Comparison of ENCODE assay signal across 7 mouse cellular contexts in genomic region chr5:139129572-139130151, GRCm38 (mm10). TPM values are rescaled to one million over a fixed set of nuclear protein-coding genes. Genes with fewer than 3 reads are reported as not detected.
DNase-seq lines count a peak whose midpoint lies in the region; ATAC-seq and TF ChIP-seq lines count a peak whose summit lies in the region.

No protein-coding gene starts in this region.

- H3K9ac ChIP-seq in neural tube, embryonic 13.5 days, result peak overlapping the region; percentile 85

- no peak overlapping the region for H3K27ac ChIP-seq in thymus, adult 2 months (ENCODE audit: control insufficient read depth, insufficient read depth, low read length)
- H3K27ac ChIP-seq in cortical plate, adult 2 months (ENCODE audit: insufficient read depth, low read length), result peak overlapping the region; percentile 97
- H3K27ac ChIP-seq in hindbrain, embryonic 10.5 days, result peak overlapping the region; percentile 81
- H3K27ac ChIP-seq in limb, embryonic 10.5 days, result peak overlapping the region; percentile 78
- H3K27ac ChIP-seq in neural tube, embryonic 13.5 days (replicated peaks), result peak overlapping the region; percentile 82

- no peaks in the 10 kb centered on the region for H3K36me3 ChIP-seq in thymus, adult 2 months (ENCODE audit: control insufficient read depth, insufficient read depth, low read length)
- no peaks in the 10 kb centered on the region for H3K36me3 ChIP-seq in hindbrain, embryonic 10.5 days
- no peaks in the 10 kb centered on the region for H3K36me3 ChIP-seq in limb, embryonic 10.5 days
- peaks cover 23% of the 10 kb centered on the region for H3K36me3 ChIP-seq in neural tube, embryonic 13.5 days

- 9% methylated on average over 51 of the region's 55 CpGs for WGBS in thymus, adult 2 months
- 4% methylated on average over 55 of the region's 55 CpGs for WGBS in hindbrain, embryonic 10.5 days
- WGBS in limb, embryonic 10.5 days, result 5% methylated on average over 44 of the region's 55 CpGs
- 2% methylated on average over 49 of the region's 55 CpGs for WGBS in neural tube, embryonic 13.5 days

- no peak for TF ChIP-seq POLR2A in thymus, adult 2 months (IDR thresholded peaks at IDR 0.05; ENCODE audit: control insufficient read depth, extremely low read depth, insufficient read depth, low read length, poor library complexity)
- 0 out of 2 replicates have a peak, but pooled peaks have one; percentile 45 for TF ChIP-seq POLR2A in cortical plate, adult 2 months (IDR thresholded peaks at IDR 0.05; ENCODE audit: extremely low read depth, insufficient read depth, low read length)

- H3K9me3 ChIP-seq in hindbrain, embryonic 10.5 days, result no peaks in the 10 kb centered on the region
- H3K9me3 ChIP-seq in limb, embryonic 10.5 days (replicated peaks), result no peaks in the 10 kb centered on the region
- no peaks in the 10 kb centered on the region for H3K9me3 ChIP-seq in neural tube, embryonic 13.5 days

- H3K27me3 ChIP-seq in thymus, adult 2 months (ENCODE audit: control insufficient read depth, insufficient read depth, low read length), result peaks cover 6% of the 10 kb centered on the region; the same call in 1 of the 2 replicates
- H3K27me3 ChIP-seq in hindbrain, embryonic 10.5 days (ENCODE audit: insufficient read depth, poor library complexity, severe bottlenecking), result peaks cover 43% of the 10 kb centered on the region
- H3K27me3 ChIP-seq in limb, embryonic 10.5 days (ENCODE audit: low read depth, poor library complexity, severe bottlenecking), result peaks cover 50% of the 10 kb centered on the region
- peaks cover 12% of the 10 kb centered on the region for H3K27me3 ChIP-seq in neural tube, embryonic 13.5 days

- TF ChIP-seq CTCF in thymus, adult 2 months (IDR thresholded peaks at IDR 0.05; ENCODE audit: borderline replicate concordance, control insufficient read depth, extremely low read depth, insufficient read depth, low read length, poor library complexity), result no peak
- no peak for TF ChIP-seq CTCF in cortical plate, adult 2 months (IDR thresholded peaks at IDR 0.05; ENCODE audit: extremely low read depth, insufficient read depth, low read length)

- peak; percentile 92 for ATAC-seq in neural tube, embryonic 13.5 days (ENCODE audit: low read depth)
- no peak for ATAC-seq in monocyte, adult 5-6 weeks (replicated peaks; ENCODE audit: insufficient number of reproducible peaks, low FRiP score, low TSS enrichment, poor library complexity, severe bottlenecking)

- peak overlapping the region; percentile 75 for H3K4me2 ChIP-seq in neural tube, embryonic 13.5 days

- peak overlapping the region; percentile 23; the same call in 1 of the 2 replicates for H3K4me3 ChIP-seq in thymus, adult 2 months (ENCODE audit: control insufficient read depth, insufficient read depth, low read length)
- H3K4me3 ChIP-seq in cortical plate, adult 2 months (ENCODE audit: insufficient read depth, low read length), result peak overlapping the region; percentile 73
- peak overlapping the region; percentile 64 for H3K4me3 ChIP-seq in hindbrain, embryonic 10.5 days
- peak overlapping the region; percentile 68 for H3K4me3 ChIP-seq in limb, embryonic 10.5 days
- H3K4me3 ChIP-seq in neural tube, embryonic 13.5 days, result peak overlapping the region; percentile 56

- no peak for DNase-seq in thymus, adult 2 months
- no peak for DNase-seq in thymus, postnatal 10 days (ENCODE audit: low spot score in 2 of 2)
- DNase-seq in hindbrain, embryonic 10.5 days (ENCODE audit: low spot score), result peak; percentile 29
- DNase-seq in limb, embryonic 10.5 days (ENCODE audit: low spot score), result peak; percentile 52

- no peaks in the 10 kb centered on the region for H3K4me1 ChIP-seq in thymus, adult 2 months (replicated peaks; ENCODE audit: control insufficient read depth, insufficient read depth, low read length)
- peaks cover 16% of the 10 kb centered on the region for H3K4me1 ChIP-seq in cortical plate, adult 2 months (ENCODE audit: control insufficient read depth, insufficient read depth, low read length)
- peaks cover 13% of the 10 kb centered on the region for H3K4me1 ChIP-seq in hindbrain, embryonic 10.5 days (replicated peaks)
- peaks cover 11% of the 10 kb centered on the region for H3K4me1 ChIP-seq in limb, embryonic 10.5 days
- peaks cover 21% of the 10 kb centered on the region for H3K4me1 ChIP-seq in neural tube, embryonic 13.5 days (replicated peaks)

RNA-seq across cellular contexts. Expression of gene Prkar1b, which starts 20.1 kb away (rescaled TPM):
- 3.6 TPM in 2 replicates for polyA plus RNA-seq in thymus, adult 2 months (2012; rRNA removed)
- polyA plus RNA-seq in cortical plate, adult 2 months (2012; rRNA removed), result 862 and 899 TPM in 2 replicates
- 11.7 and 28.8 TPM in 2 replicates for polyA plus RNA-seq in hindbrain, embryonic 10.5 days (2016; fragmentation: Nextera tagmentation; extraction: Ambion mirVana)
- polyA plus RNA-seq in limb, embryonic 10.5 days (2016; fragmentation: Nextera tagmentation; extraction: Ambion mirVana), result 3.2 and 4.9 TPM in 2 replicates
- 183 and 196 TPM in 2 replicates for polyA plus RNA-seq in neural tube, embryonic 13.5 days (2015; fragmentation: Nextera tagmentation; extraction: Ambion mirVana)
- total RNA-seq in monocyte, adult 5-6 weeks (2017), result 17.1 TPM in 1 of 3 replicates, not detected in the others

RNA-seq across cellular contexts. Expression of gene Dnaaf5, which starts 20.4 kb away (rescaled TPM):
- 50.5 and 66.5 TPM in 2 replicates for polyA plus RNA-seq in thymus, adult 2 months (2012; rRNA removed)
- 5.8 and 6.7 TPM in 2 replicates for polyA plus RNA-seq in cortical plate, adult 2 months (2012; rRNA removed)
- 8.7 and 10.3 TPM in 2 replicates for polyA plus RNA-seq in hindbrain, embryonic 10.5 days (2016; fragmentation: Nextera tagmentation; extraction: Ambion mirVana)
- polyA plus RNA-seq in limb, embryonic 10.5 days (2016; fragmentation: Nextera tagmentation; extraction: Ambion mirVana), result 12.9 and 13.1 TPM in 2 replicates
- polyA plus RNA-seq in neural tube, embryonic 13.5 days (2015; fragmentation: Nextera tagmentation; extraction: Ambion mirVana), result 4.6 and 4.8 TPM in 2 replicates
- 5.8 to 11.9 TPM (median 6.1 TPM) in 3 replicates for total RNA-seq in monocyte, adult 5-6 weeks (2017)

Comparison
In these comparisons a context has a peak if more than half of its experiments do, and no peak if none do; other contexts are left out.
1. DNase-seq: peak in hindbrain, embryonic 10.5 days (single experiment) and limb, embryonic 10.5 days (single experiment); none in thymus, adult 2 months (single experiment) and thymus, postnatal 10 days (0 of 2).
2. H3K4me3 ChIP-seq: peak in every context shown above with its lines; median percentile 73 in cortical plate, adult 2 months; 68 in limb, embryonic 10.5 days; 64 in hindbrain, embryonic 10.5 days; 56 in neural tube, embryonic 13.5 days; 23 in thymus, adult 2 months.